In genomic region chr16:18234671-18235388, GRCm38 (mm10) we compare ENCODE assay signal across 8 mouse cellular contexts. TPM values are rescaled to one million over a fixed set of nuclear protein-coding genes. Genes with fewer than 3 reads are reported as not detected.
DNase-seq lines count a peak whose midpoint lies in the region; ATAC-seq and TF ChIP-seq lines count a peak whose summit lies in the region.

Gene Zdhhc8 (minus strand): TSS chr16:18235136.

- POLR2A ChIA-PET in Patski (lab: Charles Lee): interaction anchor here (0.7 kb wide), 1 partner anchor 15 kb away, joined by 3 read pairs; no protein-coding TSS in a partner anchor

- peak within 1 kb of the TSS; percentile 92 for H3K9ac ChIP-seq in hindbrain, embryonic 15.5 days

- H3K4me2 ChIP-seq in hindbrain, embryonic 15.5 days: peak within 1 kb of the TSS; percentile 79

- CTCF ChIA-PET in Patski (lab: Charles Lee): interaction anchor here (0.7 kb wide), 1 partner anchor 48 kb away, joined by 3 read pairs; no protein-coding TSS in a partner anchor

- TF ChIP-seq CTCF in Patski (IDR thresholded peaks at IDR 0.05): no peak

- H3K4me1 ChIP-seq in hindbrain, embryonic 15.5 days (replicated peaks): peaks cover 40% of the 10 kb centered on the region

- ATAC-seq in Patski: peak; percentile 68
- ATAC-seq in hindbrain, embryonic 15.5 days (ENCODE audit: low FRiP score, low read depth): peak; percentile 85

- no peaks in the 10 kb centered on the region for H3K27me3 ChIP-seq in Patski
- H3K27me3 ChIP-seq in hindbrain, embryonic 15.5 days: no peaks in the 10 kb centered on the region

- no peaks in the 10 kb centered on the region for H3K9me3 ChIP-seq in hindbrain, embryonic 15.5 days

- peak within 1 kb of the TSS; percentile 94 for H3K27ac ChIP-seq in hindbrain, embryonic 15.5 days (replicated peaks)

- WGBS in hindbrain, embryonic 15.5 days: under 1% methylated on average over 67 of the region's 79 CpGs

- in situ Hi-C loops in Patski (cut with MboI; ENCODE audit: low pct_unique_long_range_greater_than_20kb): no loop called here

- H3K36me3 ChIP-seq in hindbrain, embryonic 15.5 days: peaks cover 18% of the 10 kb centered on the region

- H3K4me3 ChIP-seq in hindbrain, embryonic 15.5 days: peak within 1 kb of the TSS; percentile 94

- DNase-seq in Patski (ENCODE audit: low read depth, low spot score): no peak
- DNase-seq in cerebellum, adult 9-10 months: peak; percentile 71
- DNase-seq in gastrocnemius, adult 8-10 months (ENCODE audit: low spot score in 2 of 2): peak; percentile 59 to 69
- DNase-seq in left cerebral cortex, adult 8-10 months (ENCODE audit: low spot score in 2 of 2): peak; percentile 67 to 73
- peak; percentile 82 to 88 for DNase-seq in lung, postnatal 4 days
- DNase-seq in retina, postnatal 7 days (ENCODE audit: low read depth, low spot score): peak; percentile 42
- DNase-seq in urinary bladder, postnatal 4 days (ENCODE audit: low spot score in 2 of 2): peak; percentile 76 to 78

RNA-seq across cellular contexts. Expression of gene Zdhhc8, which starts in this region (rescaled TPM):
- 34.4 TPM for polyA plus RNA-seq in Patski (2021)
- total RNA-seq in gastrocnemius, adult 8-10 months (2022): 10 to 100 TPM; 22.8 to 29.6 (median 26.2) TPM
- polyA plus RNA-seq in hindbrain, embryonic 15.5 days (2015; fragmentation: Nextera tagmentation; extraction: Ambion mirVana): 16.3 and 19.7 TPM in 2 replicates
- 100 to 1,000 TPM; 106 to 125 (median 117) TPM for total RNA-seq in left cerebral cortex, adult 8-10 months (2022)
